Mouse (Mus musculus): ENCODE measurements around the gene Lig1.

DNA sequence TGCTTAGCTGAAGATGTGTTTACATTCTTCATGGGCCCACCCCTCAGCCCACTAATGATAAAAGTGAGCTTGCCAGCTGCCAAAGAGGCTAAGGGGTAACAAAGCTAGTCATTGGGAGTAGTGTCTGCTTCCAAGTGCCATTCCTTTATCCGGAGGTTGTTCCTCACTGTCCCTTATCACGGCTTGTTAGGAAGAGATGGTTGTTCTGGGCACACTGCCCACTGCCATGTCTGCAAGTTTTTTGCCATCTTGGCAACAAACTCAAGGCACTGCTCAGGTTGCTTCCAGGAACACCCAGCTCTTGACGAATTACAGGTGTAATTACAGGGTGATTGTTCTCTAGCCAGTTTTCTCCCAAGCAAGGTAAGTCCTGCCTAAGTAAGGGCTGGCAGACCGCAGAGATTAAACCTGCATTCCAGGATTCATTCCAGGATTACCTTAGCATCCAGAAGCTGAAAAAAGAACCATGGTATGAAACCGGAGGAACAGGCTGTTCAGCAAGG, 37.1 kb downstream of the Lig1 start:
- TF ChIP-seq POLR2A (IDR thresholded peaks at IDR 0.05; ENCODE audit: control insufficient read depth, low read depth, low read length) (no peak), CTCF (IDR thresholded peaks at IDR 0.05; ENCODE audit: control insufficient read depth, insufficient read depth, insufficient replicate concordance, low read depth, low read length) (no peak)

Measured in testis, adult 2 months (tissue).